Mouse (Mus musculus): ENCODE results near the gene Ctnnd1.

GRCm38 (mm10) chr2:84677968-84678880, 27.7 kb upstream of the Ctnnd1 start, which contains the start of the genes Gm28635 and Med19:
- no peak for TF ChIP-seq POLR2A (IDR thresholded peaks at IDR 0.05; ENCODE audit: control insufficient read depth, extremely low read depth, insufficient read depth, low read length, poor library complexity)
- 0 out of 2 replicates have a peak, but pooled peaks have one; percentile 4 for TF ChIP-seq CTCF (IDR thresholded peaks at IDR 0.05; ENCODE audit: borderline replicate concordance, control insufficient read depth, extremely low read depth, insufficient read depth, low read length, poor library complexity)

Measured in thymus, adult 2 months (tissue).